Mouse (Mus musculus) lung, postnatal 0 days (tissue): ENCODE results near the gene Zfp609. TPM values are rescaled to one million over a fixed set of nuclear protein-coding genes. Genes with fewer than 3 reads are reported as not detected.
A peak's percentile ranks its signal among the peaks of the same experiment; 100 is the strongest.

Experiments
- ATAC-seq: fragments of 200-750 bp; cut with Nextera tagmentation; 2 replicates; pipeline ENCODE4 v1.8.0; 2017; ENCODE audit warnings: moderate library complexity
- DNase-seq: peaks from one replicate; pipeline ENCODE4 v3.0.0-alpha.2; 2016; ENCODE audit warnings: low spot score
- H3K27ac ChIP-seq: fragments of 300-500 bp; sonication (generic); 2 replicates; pipeline ENCODE4 v1.5.1; 2014; ENCODE audit warnings: antibody characterized with exemption, mild to moderate bottlenecking, low read length, mixed read lengths
- H3K27me3 ChIP-seq: fragments of 300-500 bp; sonication (generic); replicated peaks from 2 replicates; pipeline ENCODE4 v1.6.1; 2014; ENCODE audit warnings: low read length, mixed read lengths; ENCODE audit not compliant: insufficient read depth
- H3K36me3 ChIP-seq: fragments of 300-500 bp; sonication (generic); 2 replicates; pipeline ENCODE4 v1.6.1; 2014; ENCODE audit warnings: low read length, mixed read lengths; ENCODE audit not compliant: insufficient read depth
- H3K4me1 ChIP-seq: fragments of 300-500 bp; sonication (generic); 2 replicates; pipeline ENCODE4 v1.6.1; 2014; ENCODE audit warnings: antibody characterized with exemption, low read depth, low read length, mixed read lengths; ENCODE audit not compliant: insufficient read depth
- H3K4me2 ChIP-seq: fragments of 300-500 bp; sonication (generic); replicated peaks from 2 replicates; pipeline ENCODE4 v1.6.1; 2014; ENCODE audit warnings: low read depth, mild to moderate bottlenecking, low read length, moderate library complexity, mixed read lengths
- H3K4me3 ChIP-seq: fragments of 300-500 bp; sonication (generic); 2 replicates; pipeline ENCODE4 v1.5.1; 2014; ENCODE audit warnings: low read depth, low read length
- H3K9ac ChIP-seq: fragments of 300-500 bp; sonication (generic); replicated peaks from 2 replicates; pipeline ENCODE4 v1.6.1; 2014; ENCODE audit warnings: low read depth, mild to moderate bottlenecking
- H3K9me3 ChIP-seq: fragments of 300-500 bp; sonication (generic); 2 replicates; pipeline ENCODE4 v1.6.1; 2016; ENCODE audit warnings: low read length, mixed read lengths
- CTCF ChIP-seq: IDR thresholded peaks from 2 replicates; pipeline ENCODE4 v1.5.1; 2016; ENCODE audit warnings: antibody characterized with exemption, mild to moderate bottlenecking
- EP300 ChIP-seq: IDR thresholded peaks from 2 replicates; pipeline ENCODE4 v1.6.1; 2016; ENCODE audit warnings: antibody characterized with exemption, mild to moderate bottlenecking, control low read depth
- WGBS: fragments of 180-500 bp; shearing (Covaris S2); extraction: QIAGEN DNeasy Blood & Tissue Kit; methylation state at CpG from one replicate; pipeline ENCODE4 v1.1.7; 2014; 5-methylcytosine and 5-hydroxymethylcytosine counted together
- polyA plus RNA-seq: library from polyadenylated mRNA; unstranded; fragments of >200 nt; fragmentation: Nextera tagmentation; extraction: Ambion mirVana; gene quantifications from 2 replicates; pipeline ENCODE4 v1.2.1, GENCODE M21; 2015

Gene Zfp609
- polyA plus RNA-seq, 1 experiment from 2014 or later: 5.0 TPM

GRCm38 (mm10) chr9:65759256-65759655 lies 68.1 kb downstream of the Zfp609 start:
- no peak overlapping the region for H3K4me3 ChIP-seq
- no peaks in the 10 kb centered on the region for H3K36me3 ChIP-seq
- no peak overlapping the region for H3K9ac ChIP-seq
- no peaks in the 10 kb centered on the region for H3K4me1 ChIP-seq
- no peaks in the 10 kb centered on the region for H3K9me3 ChIP-seq
- no peak for TF ChIP-seq EP300
- no peak for TF ChIP-seq CTCF
- H3K4me2 ChIP-seq: no peak overlapping the region
- H3K27ac ChIP-seq: no peak overlapping the region
- H3K27me3 ChIP-seq: no peaks in the 10 kb centered on the region
- WGBS: 84% methylated on average over 5 of the region's 5 CpGs
- no peak for DNase-seq
- ATAC-seq: no peak

- ATAC-seq (no peak), DNase-seq (no peak)
- no peak overlapping the region for H3K9ac ChIP-seq
- no peaks in the 10 kb centered on the region for H3K27me3 ChIP-seq
- no peaks in the 10 kb centered on the region for H3K36me3 ChIP-seq
- TF ChIP-seq EP300: no peak
- TF ChIP-seq CTCF: no peak
- no peak overlapping the region for H3K4me3 ChIP-seq
- 60% methylated on average over 3 of the region's 3 CpGs for WGBS
- no peak overlapping the region for H3K27ac ChIP-seq
- no peaks in the 10 kb centered on the region for H3K4me1 ChIP-seq
- no peaks in the 10 kb centered on the region for H3K9me3 ChIP-seq
- no peak overlapping the region for H3K4me2 ChIP-seq
Measured at GRCm38 (mm10) chr9:65757826-65758225, 69.5 kb downstream of the Zfp609 start.

DNA sequence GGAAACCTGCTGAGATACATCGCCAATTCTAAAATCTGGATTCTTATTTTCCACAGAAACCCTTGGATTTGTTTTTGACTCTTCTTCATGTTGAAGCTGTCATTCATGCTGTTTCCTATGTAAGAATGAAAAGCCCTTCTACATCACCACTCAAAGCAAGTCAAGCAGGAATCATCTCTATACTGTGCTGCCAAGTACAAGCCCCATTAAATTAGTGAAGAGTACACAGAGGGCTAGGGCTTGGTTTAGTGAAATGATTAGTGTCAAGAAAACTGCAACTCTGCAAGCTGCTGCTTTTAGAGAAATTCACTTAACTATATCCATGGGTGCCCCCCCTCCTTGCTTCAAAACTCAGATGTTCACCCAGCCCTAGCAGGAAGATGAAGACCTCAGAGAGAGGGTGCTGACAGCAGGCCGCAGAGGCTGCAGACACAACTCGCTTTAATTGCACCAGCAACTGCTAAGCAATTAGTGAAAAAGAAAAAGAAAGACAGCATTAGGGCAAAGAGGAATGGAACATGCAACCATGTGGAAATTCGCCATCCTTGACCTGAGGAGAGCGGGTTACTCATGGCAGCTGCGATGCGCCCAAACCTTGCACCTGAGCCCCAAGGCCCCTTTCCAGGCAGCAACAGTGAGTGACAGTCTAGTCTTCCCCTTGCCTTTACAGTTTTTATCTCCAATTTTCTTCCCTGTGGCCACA lies 71.5 kb downstream of the Zfp609 start:
- 92% methylated on average over 7 of the region's 7 CpGs for WGBS

GRCm38 (mm10) chr9:65755164-65755563 lies 72.2 kb downstream of the Zfp609 start:
- no peak for ATAC-seq
- DNase-seq: no peak
- H3K9ac ChIP-seq: no peak overlapping the region
- no peaks in the 10 kb centered on the region for H3K36me3 ChIP-seq
- H3K4me3 ChIP-seq: no peak overlapping the region
- H3K27ac ChIP-seq: no peak overlapping the region
- H3K4me2 ChIP-seq: no peak overlapping the region
- no peaks in the 10 kb centered on the region for H3K27me3 ChIP-seq
- WGBS: 96% methylated on average over 1 of the region's 1 CpGs
- no peaks in the 10 kb centered on the region for H3K4me1 ChIP-seq
- no peak for TF ChIP-seq EP300
- peak; percentile 37 for TF ChIP-seq CTCF
- no peaks in the 10 kb centered on the region for H3K9me3 ChIP-seq

More for the DNA sequence above, 71.5 kb downstream of the Zfp609 start:
- ATAC-seq: no peak
- H3K9me3 ChIP-seq: no peaks in the 10 kb centered on the region
- no peak overlapping the region for H3K4me3 ChIP-seq
- H3K4me2 ChIP-seq: no peak overlapping the region
- no peak for TF ChIP-seq CTCF
- TF ChIP-seq EP300: no peak
- H3K9ac ChIP-seq: no peak overlapping the region
- no peaks in the 10 kb centered on the region for H3K27me3 ChIP-seq
- DNase-seq: no peak
- no peak overlapping the region for H3K27ac ChIP-seq
- H3K4me1 ChIP-seq: no peaks in the 10 kb centered on the region
- H3K36me3 ChIP-seq: no peaks in the 10 kb centered on the region

GRCm38 (mm10) chr9:65752632-65753031 lies 74.7 kb downstream of the Zfp609 start:
- Histone ChIP-seq H3K9ac (no peak overlapping the region), H3K36me3 (no peaks in the 10 kb centered on the region), H3K27ac (no peak overlapping the region), H3K27me3 (no peaks in the 10 kb centered on the region), H3K4me2 (no peak overlapping the region), H3K9me3 (no peaks in the 10 kb centered on the region), H3K4me1 (no peaks in the 10 kb centered on the region), H3K4me3 (no peak overlapping the region)
- DNase-seq (no peak), ATAC-seq (no peak)
- TF ChIP-seq EP300 (no peak), CTCF (peak; percentile 55)
- 90% methylated on average over 3 of the region's 3 CpGs for WGBS

DNA sequence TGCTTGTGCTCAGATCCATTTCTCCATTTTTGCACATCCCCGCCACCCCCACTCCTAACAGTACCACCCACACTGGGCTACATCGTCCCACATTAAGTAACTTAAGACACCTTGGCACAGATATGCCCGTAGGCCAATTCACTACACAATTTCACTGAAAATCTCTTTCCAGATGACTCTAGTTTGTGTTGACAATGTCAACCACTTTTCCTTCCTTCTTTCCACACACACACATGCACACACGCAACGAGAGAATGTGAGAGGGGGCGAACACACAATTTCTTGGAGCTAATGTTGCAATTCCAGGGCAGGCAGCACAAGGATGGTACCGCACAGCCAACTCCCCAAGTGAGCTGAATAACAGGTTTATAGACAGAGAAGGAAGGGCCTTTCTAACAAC lies 75.5 kb downstream of the Zfp609 start:
- H3K9ac ChIP-seq: no peak overlapping the region
- TF ChIP-seq CTCF: no peak
- no peak for TF ChIP-seq EP300
- ATAC-seq: no peak
- DNase-seq: no peak
- no peaks in the 10 kb centered on the region for H3K9me3 ChIP-seq
- H3K4me3 ChIP-seq: no peak overlapping the region
- no peak overlapping the region for H3K27ac ChIP-seq
- H3K27me3 ChIP-seq: no peaks in the 10 kb centered on the region
- no peaks in the 10 kb centered on the region for H3K36me3 ChIP-seq
- no peak overlapping the region for H3K4me2 ChIP-seq
- no peaks in the 10 kb centered on the region for H3K4me1 ChIP-seq
- 83% methylated on average over 7 of the region's 7 CpGs for WGBS
